Mouse (Mus musculus): ENCODE data around the gene Kdm1a.

Kdm1a gene

DNA sequence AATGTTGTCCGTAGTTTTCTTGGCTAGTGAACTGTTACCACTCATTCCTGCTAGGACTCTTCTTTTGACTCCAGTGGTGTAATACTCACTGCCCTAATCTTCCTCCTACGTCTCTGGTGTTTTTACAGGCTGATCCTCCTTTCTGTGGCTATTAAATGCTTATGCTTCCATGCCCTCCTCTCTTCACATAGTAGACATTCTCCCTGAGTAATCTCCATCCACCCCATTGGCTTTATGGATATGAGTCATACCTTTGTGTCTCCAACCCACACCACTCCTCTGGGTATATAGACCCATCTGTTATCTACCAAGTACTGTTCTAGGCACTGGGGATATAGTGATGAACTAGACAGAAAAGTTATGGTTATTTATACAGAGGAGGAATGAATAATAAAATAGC, 84.4 kb downstream of the Kdm1a start:
- CTCF ChIA-PET, result no interaction called here
- POLR2A ChIA-PET, result interaction anchor here in 1 of 4 experiments (2.0 kb wide), 1 partner anchor 56 kb away, joined by 9 read pairs; the partner anchor contains the start of gene 6030445D17Rik

DNA sequence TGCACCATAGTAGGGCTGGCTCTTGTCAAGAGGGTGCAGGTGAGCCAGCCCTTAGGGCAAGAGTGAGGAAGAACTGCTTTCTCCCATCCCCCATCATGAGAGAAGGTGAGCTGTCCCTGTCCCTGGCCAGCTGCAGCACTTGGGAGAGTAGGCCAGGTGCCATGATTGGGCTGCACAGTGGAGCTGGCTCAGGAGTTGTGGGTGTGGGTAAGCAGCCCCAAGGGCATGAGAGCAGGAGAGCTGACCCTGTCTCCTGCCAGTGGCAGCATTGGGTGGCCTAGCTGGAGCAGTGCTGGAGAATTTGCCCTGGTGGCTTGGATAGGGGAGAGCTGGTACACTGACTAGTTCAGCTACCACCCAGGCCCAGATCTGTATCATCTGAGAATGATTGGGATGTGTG, 89.6 kb downstream of the Kdm1a start:
- ChIA-PET POLR2A (interaction anchor here in 3 of 4 experiments (0.6 to 2.7 kb wide), 15 partner anchors 8 to 267 kb away, joined by 3 to 7 read pairs (median 4); partner anchors contain the start of genes 6030445D17Rik (in 2 of the 3) and Luzp1 (in 1 of the 3)), CTCF (interaction anchor here in 3 of 4 experiments (0.6 to 1.4 kb wide), 6 partner anchors 13 to 108 kb away, joined by 3 to 5 read pairs (median 3); no protein-coding TSS in a partner anchor)

DNA sequence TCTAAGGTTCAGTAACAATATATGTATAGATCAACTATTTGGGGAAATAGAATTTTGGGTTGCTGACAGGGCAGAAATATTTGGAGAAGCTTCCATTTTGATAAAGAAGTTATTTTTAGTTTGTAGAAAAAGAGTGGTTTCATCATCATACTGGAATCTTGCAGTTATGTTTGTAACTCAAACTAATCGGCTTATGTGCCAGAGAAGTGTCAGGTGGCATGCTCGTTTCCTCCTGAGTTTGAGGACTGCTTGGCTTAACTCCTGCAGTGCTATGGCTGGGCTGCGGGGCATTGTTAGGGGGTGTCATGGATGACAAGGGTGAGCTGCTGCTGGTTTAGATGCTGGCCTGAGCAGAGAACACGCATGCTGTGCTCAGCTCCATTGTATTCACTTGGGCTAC, 90.8 kb downstream of the Kdm1a start:
- ChIA-PET CTCF (interaction anchor here in 1 of 4 experiments (0.7 kb wide), 1 partner anchor 17 kb away, joined by 3 read pairs; no protein-coding TSS in a partner anchor), POLR2A (interaction anchor here in 2 of 4 experiments (0.5 to 2.7 kb wide), 7 partner anchors 9 to 121 kb away, joined by 3 to 8 read pairs (median 4); partner anchors contain the start of gene 6030445D17Rik (in 1 of the 2))

DNA sequence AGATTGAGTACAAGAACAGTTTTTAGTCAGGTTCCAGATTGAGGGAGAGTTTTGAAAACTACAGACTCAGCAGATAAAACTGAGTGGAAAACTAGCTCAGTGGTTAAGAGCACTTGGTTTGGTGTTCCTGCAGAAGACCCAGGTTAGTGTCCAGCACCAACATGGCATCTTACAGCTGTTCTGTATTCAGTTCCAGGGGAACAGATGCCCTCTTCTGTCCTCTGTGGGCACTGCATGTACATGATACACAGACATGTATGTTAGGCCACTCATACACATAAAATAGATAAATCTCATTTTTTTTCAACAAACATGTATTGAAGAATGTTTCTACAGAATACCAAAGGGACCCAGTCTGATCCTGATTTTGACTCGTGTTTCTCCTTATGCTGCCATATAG, 92.7 kb downstream of the Kdm1a start:
- ChIA-PET CTCF (interaction anchor here in 3 of 4 experiments (0.7 to 2.4 kb wide), 11 partner anchors 14 to 769 kb away, joined by 3 to 7 read pairs (median 3); no protein-coding TSS in a partner anchor), POLR2A (interaction anchor here in 2 of 4 experiments (0.6 to 2.0 kb wide), 10 partner anchors 10 to 104 kb away, joined by 3 to 5 read pairs (median 3); partner anchors contain the start of gene 6030445D17Rik (in 1 of the 2))

DNA sequence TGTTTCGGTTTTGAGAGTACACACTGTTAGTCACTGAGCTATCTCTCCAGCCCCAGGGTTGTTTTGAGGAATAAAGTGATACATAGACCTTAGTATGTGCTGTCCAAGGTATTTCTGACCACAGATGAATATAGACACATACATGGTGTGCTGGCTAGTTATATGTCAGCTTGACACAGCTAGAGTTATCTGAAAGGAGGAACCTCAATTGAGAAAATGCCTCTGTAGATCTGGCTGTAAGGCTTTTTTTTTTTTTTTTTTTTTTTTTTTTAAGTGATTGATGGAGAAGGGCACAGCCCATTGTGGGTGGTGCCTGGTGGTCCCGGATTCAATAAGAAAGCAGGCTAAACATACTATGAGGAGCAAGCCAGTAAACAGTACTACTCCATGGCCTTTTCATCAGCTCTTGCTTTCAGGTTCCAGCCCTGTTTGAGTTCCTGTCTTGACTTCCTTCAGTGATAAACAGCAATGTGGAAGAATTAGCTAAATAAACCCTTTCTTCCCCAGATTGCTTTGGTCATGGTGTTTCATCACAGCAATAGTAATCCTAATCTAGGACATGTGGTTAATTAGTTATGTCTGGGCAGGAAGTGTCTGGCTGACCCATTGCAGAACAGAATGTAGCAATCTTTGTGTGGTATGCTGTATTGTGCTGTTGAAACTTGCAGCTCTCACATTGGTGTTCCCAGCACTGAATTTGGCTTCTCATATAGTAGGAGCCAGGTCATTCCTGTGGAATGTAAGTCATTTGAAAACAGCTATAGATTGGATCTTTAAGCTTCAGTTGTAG, 96.9 kb downstream of the Kdm1a start:
- ChIA-PET CTCF (interaction anchor here in 3 of 4 experiments (0.6 to 1.1 kb wide), 6 partner anchors 10 to 218 kb away, joined by 3 to 15 read pairs (median 4); no protein-coding TSS in a partner anchor), POLR2A (interaction anchor here in 3 of 4 experiments (0.6 to 1.6 kb wide), 11 partner anchors 9 to 288 kb away, joined by 3 to 7 read pairs (median 3); no protein-coding TSS in a partner anchor)
